Mouse (Mus musculus): ENCODE data around the gene Uggt2.
A peak's percentile ranks its signal among the peaks of the same experiment; 100 is the strongest.
"Not testable (repeated sequence)": the region's sequence is repeated elsewhere in the genome, so short reads cannot be mapped to it uniquely, and the experiment has no call there.

Uggt2 gene

GRCm38 (mm10) chr14:119037076-119037683, 62.0 kb downstream of the Uggt2 start:
- DNase-seq (ENCODE audit: low read depth): no peak

- DNase-seq (ENCODE audit: low read depth): peak; percentile 69
These were observed 71.5 kb downstream of the Uggt2 start for GRCm38 (mm10) chr14:119027675-119028253.

GRCm38 (mm10) chr14:119027130-119027529, 72.1 kb downstream of the Uggt2 start:
- peak; percentile 76 for DNase-seq (ENCODE audit: low read depth)

- DNase-seq (ENCODE audit: low read depth): peak; percentile 48
These were observed 73.3 kb downstream of the Uggt2 start for GRCm38 (mm10) chr14:119025889-119026288.

- DNase-seq (ENCODE audit: low read depth): no peak
These were observed 85.7 kb downstream of the Uggt2 start for GRCm38 (mm10) chr14:119013549-119013948.

- no peak for DNase-seq (ENCODE audit: low read depth)
These were observed 86.4 kb downstream of the Uggt2 start for GRCm38 (mm10) chr14:119012607-119013431.

GRCm38 (mm10) chr14:119009531-119009930, 89.7 kb downstream of the Uggt2 start:
- no peak for DNase-seq (ENCODE audit: low read depth)

- no peak for DNase-seq (ENCODE audit: low read depth)
These were observed 91.1 kb downstream of the Uggt2 start for GRCm38 (mm10) chr14:119008031-119008590.

GRCm38 (mm10) chr14:119007103-119007951, 91.9 kb downstream of the Uggt2 start:
- peak; percentile 66 for DNase-seq (ENCODE audit: low read depth)

- DNase-seq (ENCODE audit: low read depth): no peak
These were observed 92.7 kb downstream of the Uggt2 start for GRCm38 (mm10) chr14:119006441-119007102.

GRCm38 (mm10) chr14:119005834-119006233, 93.4 kb downstream of the Uggt2 start:
- peak; percentile 12 for DNase-seq (ENCODE audit: low read depth)

GRCm38 (mm10) chr14:119003320-119003719, 95.9 kb downstream of the Uggt2 start:
- peak; percentile 48 for DNase-seq (ENCODE audit: low read depth)

- DNase-seq (ENCODE audit: low read depth): no peak
These were observed 103.9 kb downstream of the Uggt2 start for GRCm38 (mm10) chr14:118995226-118995925.

GRCm38 (mm10) chr14:118987523-118988496, 111.4 kb downstream of the Uggt2 start:
- peak; percentile 7 for DNase-seq (ENCODE audit: low read depth)

- DNase-seq (ENCODE audit: low read depth): peak; percentile 51
These were observed 112.3 kb downstream of the Uggt2 start for GRCm38 (mm10) chr14:118986653-118987522.

- DNase-seq (ENCODE audit: low read depth): no peak
These were observed 115.1 kb downstream of the Uggt2 start for GRCm38 (mm10) chr14:118984161-118984560.

- DNase-seq (ENCODE audit: low read depth): no peak
These were observed 115.8 kb downstream of the Uggt2 start for GRCm38 (mm10) chr14:118983396-118983795.

- not testable (repeated sequence) for DNase-seq (ENCODE audit: low read depth)
These were observed 116.7 kb downstream of the Uggt2 start for GRCm38 (mm10) chr14:118982429-118983045.
